Mouse (Mus musculus): ENCODE measurements around the gene Prr12. TPM values are rescaled to one million over a fixed set of nuclear protein-coding genes. Genes with fewer than 3 reads are reported as not detected.

The Prr12 gene
- polyA plus RNA-seq, 1 experiment from 2014 or later: 1.7 TPM

DNA sequence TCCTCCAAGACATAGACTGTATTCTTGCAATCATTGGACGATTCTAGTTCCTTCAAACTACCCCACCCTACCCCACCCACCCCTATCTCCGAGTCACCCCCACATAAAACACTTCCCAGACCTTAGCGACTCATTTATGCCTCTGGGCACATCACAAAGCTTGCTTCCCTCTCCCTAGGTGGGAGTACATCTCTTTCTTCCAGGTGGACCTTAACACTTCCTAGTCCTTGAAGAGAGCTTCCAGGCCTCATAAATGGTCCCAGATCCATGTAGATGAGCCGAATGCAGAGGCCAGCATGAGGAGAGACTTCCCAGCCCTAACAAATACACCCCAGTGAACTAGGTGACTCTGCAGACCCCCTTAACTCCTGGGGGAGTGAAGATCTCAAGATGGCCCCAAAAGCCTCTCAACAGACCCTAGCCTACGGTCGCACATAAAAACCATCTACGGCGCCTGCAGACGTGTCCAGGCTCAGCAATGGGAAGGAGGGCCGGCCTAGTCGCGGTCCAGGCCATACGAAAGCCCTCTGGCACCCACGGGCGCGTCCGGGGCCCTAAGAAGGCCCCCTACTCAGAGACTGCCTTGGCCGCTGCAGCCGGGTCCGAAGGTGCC, 37.2 kb downstream of the Prr12 start:
- under 1% methylated on average over 20 of the region's 20 CpGs for WGBS (ENCODE audit: insufficient replicate concordance)
- H3K36me3 ChIP-seq (replicated peaks; ENCODE audit: insufficient read depth, low read length): peaks cover 30% of the 10 kb centered on the region
- H3K4me1 ChIP-seq (ENCODE audit: insufficient read depth): peaks cover 19% of the 10 kb centered on the region
- no peak for TF ChIP-seq CTCF (IDR thresholded peaks at IDR 0.05; ENCODE audit: low read depth)
- TF ChIP-seq EP300 (IDR thresholded peaks at IDR 0.05; ENCODE audit: low read depth): no peak
- H3K4me3 ChIP-seq (ENCODE audit: low read depth, low read length): peak overlapping the region; percentile 93
- ATAC-seq (no peak), DNase-seq (no peak)
- peak overlapping the region; percentile 98 for H3K27ac ChIP-seq (ENCODE audit: low read depth)
- no peaks in the 10 kb centered on the region for H3K9me3 ChIP-seq (ENCODE audit: low read length)
- H3K4me2 ChIP-seq (ENCODE audit: low read depth, low read length): peak overlapping the region; percentile 68
- peak overlapping the region; percentile 96 for H3K9ac ChIP-seq (replicated peaks)
- H3K27me3 ChIP-seq (ENCODE audit: insufficient read depth, low read length): no peaks in the 10 kb centered on the region

DNA sequence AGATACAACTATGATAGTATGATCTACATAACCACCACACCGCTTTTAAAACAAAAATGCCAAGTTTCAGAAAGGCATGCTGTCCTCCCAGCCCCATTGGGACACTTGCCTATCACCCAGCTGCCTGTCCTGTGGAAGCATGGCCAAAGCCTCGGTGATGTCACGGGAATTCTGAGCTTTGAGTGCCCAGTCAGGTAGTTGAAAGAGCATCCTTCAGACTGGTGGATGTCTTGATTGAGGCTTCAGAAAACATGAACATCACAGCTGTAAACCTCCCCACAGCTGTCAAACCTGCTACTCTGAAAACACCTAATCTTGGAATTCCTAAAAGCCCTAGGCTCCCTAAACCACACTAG, 38.6 kb downstream of the Prr12 start:
- no peak for DNase-seq
- H3K27me3 ChIP-seq (ENCODE audit: insufficient read depth, low read length): no peaks in the 10 kb centered on the region
- H3K36me3 ChIP-seq (replicated peaks; ENCODE audit: insufficient read depth, low read length): peaks cover 39% of the 10 kb centered on the region
- WGBS (ENCODE audit: insufficient replicate concordance): 95% methylated on average over 3 of the region's 3 CpGs
- no peaks in the 10 kb centered on the region for H3K9me3 ChIP-seq (ENCODE audit: low read length)
- no peak overlapping the region for H3K4me2 ChIP-seq (ENCODE audit: low read depth, low read length)
- ATAC-seq: no peak
- H3K4me1 ChIP-seq (ENCODE audit: insufficient read depth): peaks cover 19% of the 10 kb centered on the region
- TF ChIP-seq EP300 (IDR thresholded peaks at IDR 0.05; ENCODE audit: low read depth): no peak
- TF ChIP-seq CTCF (IDR thresholded peaks at IDR 0.05; ENCODE audit: low read depth): no peak
- no peak overlapping the region for H3K9ac ChIP-seq (replicated peaks)
- H3K4me3 ChIP-seq (ENCODE audit: low read depth, low read length): no peak overlapping the region
- H3K27ac ChIP-seq (ENCODE audit: low read depth): 0 out of 2 replicates have a peak overlapping the region, but pooled peaks have one; percentile 25

DNA sequence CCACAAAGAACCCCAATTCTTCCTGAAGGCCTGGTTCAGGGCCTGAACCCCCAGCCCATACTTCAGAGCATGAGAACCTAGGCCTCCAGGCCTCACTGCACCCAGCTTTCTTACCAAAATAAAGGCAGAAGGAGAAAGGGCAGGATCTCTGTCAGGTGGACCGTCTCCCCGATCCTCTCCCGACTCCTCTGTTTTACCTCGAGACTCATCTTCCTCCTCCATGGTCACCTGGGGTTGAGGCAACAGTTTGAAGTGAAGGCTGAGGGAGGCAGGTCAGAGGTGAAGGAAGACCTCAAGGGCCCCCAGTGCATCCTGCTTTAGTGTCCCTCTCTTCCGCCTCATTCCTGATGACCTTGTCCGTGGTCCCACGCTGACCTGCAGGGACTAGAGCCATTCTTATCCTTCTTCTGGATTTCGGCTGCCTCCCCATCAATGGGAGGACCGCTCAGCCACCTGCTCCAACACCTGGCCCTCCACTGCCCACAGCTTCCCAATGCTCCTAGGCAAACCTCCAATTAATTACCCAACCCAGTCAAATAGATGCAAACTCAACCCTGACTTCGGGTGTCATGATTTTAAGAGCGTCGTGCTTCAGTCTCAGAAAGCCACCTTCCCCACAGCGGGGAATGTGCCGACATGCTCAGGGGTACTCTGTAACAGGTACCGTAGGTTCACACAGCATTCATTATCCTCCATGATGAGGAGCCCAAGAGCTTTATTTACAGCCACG, 39.1 kb downstream of the Prr12 start:
- Histone ChIP-seq H3K27ac (ENCODE audit: low read depth) (no peak overlapping the region), H3K4me3 (ENCODE audit: low read depth, low read length) (no peak overlapping the region), H3K4me2 (ENCODE audit: low read depth, low read length) (no peak overlapping the region), H3K36me3 (replicated peaks; ENCODE audit: insufficient read depth, low read length) (peaks cover 44% of the 10 kb centered on the region), H3K27me3 (ENCODE audit: insufficient read depth, low read length) (no peaks in the 10 kb centered on the region), H3K9me3 (ENCODE audit: low read length) (no peaks in the 10 kb centered on the region), H3K9ac (replicated peaks) (0 out of 2 replicates have a peak overlapping the region, but pooled peaks have one; percentile 7), H3K4me1 (ENCODE audit: insufficient read depth) (peaks cover 19% of the 10 kb centered on the region)
- 93% methylated on average over 16 of the region's 16 CpGs for WGBS (ENCODE audit: insufficient replicate concordance)
- TF ChIP-seq CTCF (IDR thresholded peaks at IDR 0.05; ENCODE audit: low read depth): no peak
- no peak for TF ChIP-seq EP300 (IDR thresholded peaks at IDR 0.05; ENCODE audit: low read depth)
- DNase-seq (no peak), ATAC-seq (no peak)

DNA sequence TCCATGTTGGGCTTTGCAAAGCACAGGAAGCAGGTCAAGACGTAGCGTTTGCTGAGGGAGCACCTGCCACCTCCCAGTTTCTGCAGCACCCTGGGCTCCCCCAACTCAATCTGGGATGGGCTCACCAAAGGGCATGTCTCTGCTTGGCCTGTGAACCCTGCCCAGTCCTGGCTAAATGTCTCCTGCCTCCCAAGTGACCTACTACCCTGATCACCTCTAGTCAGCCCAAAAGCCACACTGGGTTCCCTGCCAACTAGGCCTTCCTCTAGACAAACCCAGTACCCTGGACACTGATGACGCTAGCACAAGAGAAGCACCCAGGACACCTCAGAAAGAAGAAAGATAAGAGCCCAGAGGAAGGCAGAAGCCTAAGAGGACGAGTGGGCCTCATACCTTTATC, 39.9 kb downstream of the Prr12 start:
- no peak overlapping the region for H3K27ac ChIP-seq (ENCODE audit: low read depth)

DNA sequence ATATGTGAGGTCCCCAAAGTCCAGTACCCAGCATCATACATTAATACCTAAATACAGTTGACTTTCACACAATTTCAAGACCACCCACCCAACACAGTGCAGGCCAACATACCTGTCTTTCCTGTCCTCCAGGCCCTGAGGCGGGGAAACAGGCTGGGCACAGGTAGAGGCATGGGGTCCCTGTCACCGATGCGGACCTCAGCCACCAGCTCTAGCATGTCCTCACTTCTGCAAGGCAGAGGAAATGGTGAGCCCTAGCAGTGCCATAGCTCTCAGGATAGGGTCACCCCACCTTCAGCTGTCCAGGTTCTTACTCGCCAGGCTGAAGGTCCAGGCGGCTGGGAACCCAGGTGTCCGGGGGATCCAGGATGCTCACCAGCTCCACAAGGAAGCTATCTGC, 40.7 kb downstream of the Prr12 start:
- no peaks in the 10 kb centered on the region for H3K27me3 ChIP-seq (ENCODE audit: insufficient read depth, low read length)
- peaks cover 14% of the 10 kb centered on the region for H3K4me1 ChIP-seq (ENCODE audit: insufficient read depth)
- H3K9ac ChIP-seq (replicated peaks): no peak overlapping the region
- ATAC-seq (no peak), DNase-seq (no peak)
- WGBS (ENCODE audit: insufficient replicate concordance): 97% methylated on average over 6 of the region's 6 CpGs
- H3K9me3 ChIP-seq (ENCODE audit: low read length): no peaks in the 10 kb centered on the region
- no peak for TF ChIP-seq EP300 (IDR thresholded peaks at IDR 0.05; ENCODE audit: low read depth)
- TF ChIP-seq CTCF (IDR thresholded peaks at IDR 0.05; ENCODE audit: low read depth): no peak
- H3K27ac ChIP-seq (ENCODE audit: low read depth): no peak overlapping the region
- no peak overlapping the region for H3K4me2 ChIP-seq (ENCODE audit: low read depth, low read length)
- no peak overlapping the region for H3K4me3 ChIP-seq (ENCODE audit: low read depth, low read length)
- H3K36me3 ChIP-seq (replicated peaks; ENCODE audit: insufficient read depth, low read length): peaks cover 59% of the 10 kb centered on the region

More for the DNA sequence above, 39.9 kb downstream of the Prr12 start:
- TF ChIP-seq CTCF (IDR thresholded peaks at IDR 0.05; ENCODE audit: low read depth): no peak
- no peak for TF ChIP-seq EP300 (IDR thresholded peaks at IDR 0.05; ENCODE audit: low read depth)
- ATAC-seq: no peak
- H3K9ac ChIP-seq (replicated peaks): no peak overlapping the region
- peaks cover 14% of the 10 kb centered on the region for H3K4me1 ChIP-seq (ENCODE audit: insufficient read depth)
- H3K9me3 ChIP-seq (ENCODE audit: low read length): no peaks in the 10 kb centered on the region
- no peak overlapping the region for H3K4me2 ChIP-seq (ENCODE audit: low read depth, low read length)
- no peak overlapping the region for H3K4me3 ChIP-seq (ENCODE audit: low read depth, low read length)
- DNase-seq: no peak
- 75% methylated on average over 4 of the region's 4 CpGs for WGBS (ENCODE audit: insufficient replicate concordance)
- H3K27me3 ChIP-seq (ENCODE audit: insufficient read depth, low read length): no peaks in the 10 kb centered on the region
- H3K36me3 ChIP-seq (replicated peaks; ENCODE audit: insufficient read depth, low read length): peaks cover 51% of the 10 kb centered on the region

DNA sequence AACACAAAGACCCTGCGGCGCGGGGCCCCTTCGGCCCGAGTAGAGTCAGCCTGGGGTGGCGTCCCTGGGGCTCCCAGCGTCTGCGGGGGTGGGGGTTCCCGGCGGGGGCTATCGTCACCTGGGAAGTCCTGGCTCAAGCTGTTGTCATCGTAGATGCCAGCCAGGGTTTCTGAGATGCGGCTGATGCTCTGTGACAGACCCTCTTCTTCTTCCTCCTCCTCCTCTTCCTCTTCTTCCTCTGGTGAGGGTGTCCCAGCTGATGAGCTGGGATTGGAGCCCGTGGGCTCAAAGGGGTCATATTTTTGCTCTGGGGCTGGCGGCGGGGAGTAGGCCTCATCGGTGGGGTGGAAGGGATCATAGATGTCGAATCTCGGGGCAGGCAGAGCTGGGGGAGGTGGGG, 44.3 kb downstream of the Prr12 start:
- TF ChIP-seq EP300 (IDR thresholded peaks at IDR 0.05; ENCODE audit: low read depth): no peak
- TF ChIP-seq CTCF (IDR thresholded peaks at IDR 0.05; ENCODE audit: low read depth): no peak
- H3K4me3 ChIP-seq (ENCODE audit: low read depth, low read length): no peak overlapping the region
- DNase-seq (no peak), ATAC-seq (no peak)
- no peak overlapping the region for H3K9ac ChIP-seq (replicated peaks)
- H3K4me2 ChIP-seq (ENCODE audit: low read depth, low read length): no peak overlapping the region
- H3K27ac ChIP-seq (ENCODE audit: low read depth): no peak overlapping the region
- peaks cover 90% of the 10 kb centered on the region for H3K36me3 ChIP-seq (replicated peaks; ENCODE audit: insufficient read depth, low read length)
- H3K9me3 ChIP-seq (ENCODE audit: low read length): no peaks in the 10 kb centered on the region
- H3K4me1 ChIP-seq (ENCODE audit: insufficient read depth): no peaks in the 10 kb centered on the region; the same call in 1 of the 2 replicates
- H3K27me3 ChIP-seq (ENCODE audit: insufficient read depth, low read length): no peaks in the 10 kb centered on the region
- WGBS (ENCODE audit: insufficient replicate concordance): 93% methylated on average over 17 of the region's 19 CpGs

All from liver, postnatal 0 days (tissue).